Mouse (Mus musculus): Measurements from ENCODE around the gene Sct. TPM values are rescaled to one million over a fixed set of nuclear protein-coding genes. Genes with fewer than 3 reads are reported as not detected.

Sct gene
- polyA plus RNA-seq (2014; fragmentation: Nextera tagmentation; extraction: Ambion mirVana) = 2.2 and 3.0 TPM in 2 replicates

GRCm38 (mm10) chr7:141278766-141279590 is at the start of gene Sct:
Gene Sct, minus strand, starts transcription at chr7:141279133.
- H3K4me2 ChIP-seq = peak within 1 kb of the TSS; percentile 97
- H3K27me3 ChIP-seq (ENCODE audit: control insufficient read depth, insufficient read depth, low read length) = peaks cover 18% of the 10 kb centered on the region
- peaks cover 3% of the 10 kb centered on the region; the same call in 1 of the 2 replicates for H3K4me1 ChIP-seq (ENCODE audit: control insufficient read depth, insufficient read depth, low read length)
- 0 out of 2 replicates have a peak, but pooled peaks have one; percentile 15 for ATAC-seq (replicated peaks; ENCODE audit: insufficient number of reproducible peaks, low FRiP score, low TSS enrichment)
- H3K36me3 ChIP-seq (ENCODE audit: control insufficient read depth, insufficient read depth, low read length) = no peaks in the 10 kb centered on the region
- H3K9me3 ChIP-seq (replicated peaks; ENCODE audit: control insufficient read depth, low read length) = no peaks in the 10 kb centered on the region
- WGBS (ENCODE audit: insufficient replicate concordance) = 3% methylated on average over 42 of the region's 46 CpGs
- H3K4me3 ChIP-seq (ENCODE audit: low read depth, low read length) = peak within 1 kb of the TSS; percentile 50
- no peak within 1 kb of the TSS for H3K27ac ChIP-seq (ENCODE audit: low read depth, low read length)
- H3K9ac ChIP-seq (ENCODE audit: low read depth, low read length) = peak within 1 kb of the TSS; percentile 56

GRCm38 (mm10) chr7:141328373-141328990 is 49.5 kb upstream of the Sct start:
- Histone ChIP-seq H3K9me3 (replicated peaks; ENCODE audit: control insufficient read depth, low read length) (no peaks in the 10 kb centered on the region), H3K27me3 (ENCODE audit: control insufficient read depth, insufficient read depth, low read length) (no peaks in the 10 kb centered on the region), H3K36me3 (ENCODE audit: control insufficient read depth, insufficient read depth, low read length) (peaks cover 5% of the 10 kb centered on the region; the same call in 1 of the 2 replicates), H3K4me2 (peak overlapping the region; percentile 98), H3K4me3 (ENCODE audit: low read depth, low read length) (peak overlapping the region; percentile 73), H3K27ac (ENCODE audit: low read depth, low read length) (peak overlapping the region; percentile 100), H3K4me1 (ENCODE audit: control insufficient read depth, insufficient read depth, low read length) (peaks cover 12% of the 10 kb centered on the region), H3K9ac (ENCODE audit: low read depth, low read length) (peak overlapping the region; percentile 98)
- WGBS (ENCODE audit: insufficient replicate concordance) = 19% methylated on average over 24 of the region's 24 CpGs
- peak; percentile 16 for ATAC-seq (replicated peaks; ENCODE audit: insufficient number of reproducible peaks, low FRiP score, low TSS enrichment)

- Histone ChIP-seq H3K4me3 (ENCODE audit: low read depth, low read length) (peak within 1 kb of the TSS; percentile 73), H3K4me1 (ENCODE audit: control insufficient read depth, insufficient read depth, low read length) (peaks cover 12% of the 10 kb centered on the region), H3K27me3 (ENCODE audit: control insufficient read depth, insufficient read depth, low read length) (no peaks in the 10 kb centered on the region), H3K36me3 (ENCODE audit: control insufficient read depth, insufficient read depth, low read length) (peaks cover 10% of the 10 kb centered on the region), H3K4me2 (peak within 1 kb of the TSS; percentile 98), H3K27ac (ENCODE audit: low read depth, low read length) (peak within 1 kb of the TSS; percentile 100), H3K9me3 (replicated peaks; ENCODE audit: control insufficient read depth, low read length) (no peaks in the 10 kb centered on the region), H3K9ac (ENCODE audit: low read depth, low read length) (peak within 1 kb of the TSS; percentile 98)
- peak; percentile 92 for ATAC-seq (replicated peaks; ENCODE audit: insufficient number of reproducible peaks, low FRiP score, low TSS enrichment)
- under 1% methylated on average over 105 of the region's 105 CpGs for WGBS (ENCODE audit: insufficient replicate concordance)
These were observed 48.8 kb upstream of the Sct start, which contains the start of the genes Deaf1 and Tmem80 for GRCm38 (mm10) chr7:141327469-141328372. Gene Deaf1, minus strand, starts transcription at chr7:141327690. Gene Tmem80, plus strand, starts transcription at chr7:141327739.

GRCm38 (mm10) chr7:141326546-141327446 is 47.9 kb upstream of the Sct start:
- H3K4me3 ChIP-seq (ENCODE audit: low read depth, low read length) = peak overlapping the region; percentile 73
- peaks cover 12% of the 10 kb centered on the region for H3K4me1 ChIP-seq (ENCODE audit: control insufficient read depth, insufficient read depth, low read length)
- peaks cover 19% of the 10 kb centered on the region for H3K36me3 ChIP-seq (ENCODE audit: control insufficient read depth, insufficient read depth, low read length)
- WGBS (ENCODE audit: insufficient replicate concordance) = 7% methylated on average over 35 of the region's 35 CpGs
- H3K27ac ChIP-seq (ENCODE audit: low read depth, low read length) = peak overlapping the region; percentile 100
- peak overlapping the region; percentile 98 for H3K4me2 ChIP-seq
- peak overlapping the region; percentile 98 for H3K9ac ChIP-seq (ENCODE audit: low read depth, low read length)
- H3K27me3 ChIP-seq (ENCODE audit: control insufficient read depth, insufficient read depth, low read length) = no peaks in the 10 kb centered on the region
- no peak; the same call in 1 of the 2 replicates for ATAC-seq (replicated peaks; ENCODE audit: insufficient number of reproducible peaks, low FRiP score, low TSS enrichment)
- H3K9me3 ChIP-seq (replicated peaks; ENCODE audit: control insufficient read depth, low read length) = no peaks in the 10 kb centered on the region

- 97% methylated on average over 1 of the region's 1 CpGs for WGBS (ENCODE audit: insufficient replicate concordance)
- peaks cover 32% of the 10 kb centered on the region for H3K36me3 ChIP-seq (ENCODE audit: control insufficient read depth, insufficient read depth, low read length)
These were observed 45.8 kb upstream of the Sct start for GRCm38 (mm10) chr7:141324686-141325085.

GRCm38 (mm10) chr7:141319446-141319845 is 40.5 kb upstream of the Sct start:
- no peak overlapping the region for H3K4me3 ChIP-seq (ENCODE audit: low read depth, low read length)
- no peaks in the 10 kb centered on the region for H3K27me3 ChIP-seq (ENCODE audit: control insufficient read depth, insufficient read depth, low read length)
- 78% methylated on average over 2 of the region's 2 CpGs for WGBS (ENCODE audit: insufficient replicate concordance)
- H3K9me3 ChIP-seq (replicated peaks; ENCODE audit: control insufficient read depth, low read length) = no peaks in the 10 kb centered on the region
- no peak overlapping the region for H3K4me2 ChIP-seq
- H3K27ac ChIP-seq (ENCODE audit: low read depth, low read length) = no peak overlapping the region
- no peak for ATAC-seq (replicated peaks; ENCODE audit: insufficient number of reproducible peaks, low FRiP score, low TSS enrichment)
- H3K36me3 ChIP-seq (ENCODE audit: control insufficient read depth, insufficient read depth, low read length) = peaks cover 47% of the 10 kb centered on the region
- no peaks in the 10 kb centered on the region for H3K4me1 ChIP-seq (ENCODE audit: control insufficient read depth, insufficient read depth, low read length)
- no peak overlapping the region for H3K9ac ChIP-seq (ENCODE audit: low read depth, low read length)

More at GRCm38 (mm10) chr7:141324686-141325085, 45.8 kb upstream of the Sct start:
- Histone ChIP-seq H3K27ac (ENCODE audit: low read depth, low read length) (no peak overlapping the region), H3K4me1 (ENCODE audit: control insufficient read depth, insufficient read depth, low read length) (peaks cover 12% of the 10 kb centered on the region), H3K27me3 (ENCODE audit: control insufficient read depth, insufficient read depth, low read length) (no peaks in the 10 kb centered on the region), H3K9me3 (replicated peaks; ENCODE audit: control insufficient read depth, low read length) (no peaks in the 10 kb centered on the region), H3K4me2 (no peak overlapping the region), H3K4me3 (ENCODE audit: low read depth, low read length) (no peak overlapping the region), H3K9ac (ENCODE audit: low read depth, low read length) (no peak overlapping the region)
- ATAC-seq (replicated peaks; ENCODE audit: insufficient number of reproducible peaks, low FRiP score, low TSS enrichment) = no peak

GRCm38 (mm10) chr7:141317619-141318132 is 38.7 kb upstream of the Sct start:
- Histone ChIP-seq H3K4me3 (ENCODE audit: low read depth, low read length) (no peak overlapping the region), H3K27ac (ENCODE audit: low read depth, low read length) (no peak overlapping the region), H3K9ac (ENCODE audit: low read depth, low read length) (no peak overlapping the region), H3K4me2 (no peak overlapping the region), H3K4me1 (ENCODE audit: control insufficient read depth, insufficient read depth, low read length) (no peaks in the 10 kb centered on the region), H3K27me3 (ENCODE audit: control insufficient read depth, insufficient read depth, low read length) (no peaks in the 10 kb centered on the region), H3K36me3 (ENCODE audit: control insufficient read depth, insufficient read depth, low read length) (peaks cover 50% of the 10 kb centered on the region), H3K9me3 (replicated peaks; ENCODE audit: control insufficient read depth, low read length) (no peaks in the 10 kb centered on the region)
- no peak for ATAC-seq (replicated peaks; ENCODE audit: insufficient number of reproducible peaks, low FRiP score, low TSS enrichment)
- 87% methylated on average over 1 of the region's 1 CpGs for WGBS (ENCODE audit: insufficient replicate concordance)

Data from heart, embryonic 11.5 days (tissue).